Mouse (Mus musculus): ENCODE measurements around the gene Ifit2. TPM values are rescaled to one million over a fixed set of nuclear protein-coding genes. Genes with fewer than 3 reads are reported as not detected.

Ifit2 gene
- polyA plus RNA-seq (2012; rRNA removed) = 0.86 and 0.87 TPM in 2 replicates

DNA sequence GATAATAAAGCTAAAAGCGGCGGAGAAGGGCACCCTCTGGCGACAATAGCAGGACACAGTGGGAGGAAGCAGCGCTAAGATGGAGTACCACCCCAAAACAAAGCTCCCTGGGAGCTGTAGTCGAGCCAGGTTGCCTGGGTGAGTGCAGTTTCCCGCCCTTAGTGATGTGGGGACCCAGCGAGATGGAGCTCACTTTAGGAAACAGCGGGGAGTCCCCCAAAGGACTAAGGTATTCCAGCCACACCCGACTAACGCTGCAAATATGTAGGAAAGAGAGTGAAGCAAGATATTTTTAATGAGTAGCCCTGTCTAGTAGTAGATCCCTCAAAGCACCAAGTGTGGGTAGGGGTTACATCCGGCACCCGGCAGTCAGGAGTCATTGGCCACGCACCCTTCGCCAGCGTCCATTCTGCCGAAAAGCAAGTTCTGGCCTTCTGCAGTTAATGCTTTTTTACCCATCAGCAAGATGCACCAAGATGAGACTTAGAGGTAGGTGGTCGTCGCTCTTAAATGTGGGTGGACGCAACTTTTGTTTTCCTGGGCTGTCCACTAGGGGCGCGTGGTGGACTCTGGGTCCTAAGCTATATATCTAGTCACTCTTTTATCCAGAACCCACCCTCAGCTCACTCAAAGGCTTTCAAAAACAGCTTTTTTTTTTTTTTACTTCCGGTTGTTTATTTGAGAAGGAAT is at the start of gene Ifit2:
Gene Ifit2 (plus strand): TSS at position 161 of the 690 bp plus-strand sequence.

DNA sequence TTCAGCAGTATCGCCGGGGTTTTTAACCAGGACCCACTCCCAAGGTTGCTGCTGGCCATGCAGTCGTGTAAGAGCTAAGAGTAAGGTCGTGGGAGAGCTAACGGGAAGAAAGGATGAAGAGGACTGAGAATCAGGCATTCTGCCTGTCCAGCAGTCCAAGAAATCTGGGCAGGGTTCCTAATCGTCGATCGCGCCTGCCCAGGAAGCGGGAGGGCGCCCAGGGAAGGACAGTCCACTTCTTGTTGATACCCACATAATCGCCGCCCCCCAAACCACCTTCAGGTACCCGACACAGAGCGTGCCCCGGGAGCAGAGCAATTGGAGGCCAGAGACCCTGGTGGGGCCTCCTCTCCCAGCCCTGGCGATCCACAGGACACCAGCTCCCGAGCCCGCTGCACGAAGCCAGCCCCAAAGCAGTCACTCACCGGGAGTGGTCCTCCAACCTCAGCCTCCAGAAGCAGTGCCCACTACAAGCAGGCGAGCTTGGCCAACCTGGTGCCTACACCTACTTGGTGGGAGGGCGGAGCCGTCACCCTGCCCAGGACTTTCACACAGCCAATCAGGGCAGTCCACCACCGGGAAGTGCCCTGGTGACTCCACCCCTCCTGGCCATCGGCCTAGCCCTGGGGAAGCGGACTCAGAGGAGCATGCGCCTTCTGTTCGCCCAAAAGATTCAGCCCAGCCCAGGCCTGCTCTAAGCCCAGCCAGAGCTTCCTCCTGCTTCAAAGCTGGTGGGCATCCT is 23.4 kb upstream of the Ifit2 start, which contains the start of gene Lipa:
Gene Lipa (minus strand): TSS at position 534 of the 742 bp plus-strand sequence.

DNA sequence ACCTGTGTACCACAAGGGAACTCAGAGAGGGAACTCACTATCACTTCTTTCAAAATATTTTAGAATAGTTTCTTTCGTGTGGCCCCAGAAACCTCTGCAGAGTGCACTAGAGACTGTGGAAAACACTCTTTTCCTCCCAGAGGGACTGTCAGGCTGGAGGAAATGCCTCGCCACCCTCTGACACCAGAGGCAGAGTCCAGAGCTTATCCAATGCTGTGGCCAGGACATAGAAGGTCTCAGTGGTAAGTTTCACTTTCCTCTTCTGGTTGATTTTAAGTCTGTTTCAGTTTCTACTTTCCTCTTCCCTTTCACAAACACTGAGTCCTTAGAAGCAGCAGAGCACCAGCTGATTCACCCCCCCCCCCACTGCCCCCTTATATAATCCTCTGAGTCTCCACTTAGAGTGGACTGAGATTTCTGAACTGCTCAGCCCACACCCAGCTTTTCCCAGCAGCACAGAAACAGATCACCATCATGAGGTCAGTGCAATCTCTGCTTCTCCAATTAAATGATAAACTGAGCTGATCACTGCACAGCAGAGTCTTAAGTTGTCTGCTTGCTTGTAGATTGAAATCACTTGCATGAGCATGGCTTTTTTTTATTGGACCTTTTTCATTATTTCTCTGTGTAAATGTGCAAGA is 32.8 kb downstream of the Ifit2 start, which contains the start of gene Ifit3:
Gene Ifit3 (plus strand): TSS at position 406 of the 641 bp plus-strand sequence.

DNA sequence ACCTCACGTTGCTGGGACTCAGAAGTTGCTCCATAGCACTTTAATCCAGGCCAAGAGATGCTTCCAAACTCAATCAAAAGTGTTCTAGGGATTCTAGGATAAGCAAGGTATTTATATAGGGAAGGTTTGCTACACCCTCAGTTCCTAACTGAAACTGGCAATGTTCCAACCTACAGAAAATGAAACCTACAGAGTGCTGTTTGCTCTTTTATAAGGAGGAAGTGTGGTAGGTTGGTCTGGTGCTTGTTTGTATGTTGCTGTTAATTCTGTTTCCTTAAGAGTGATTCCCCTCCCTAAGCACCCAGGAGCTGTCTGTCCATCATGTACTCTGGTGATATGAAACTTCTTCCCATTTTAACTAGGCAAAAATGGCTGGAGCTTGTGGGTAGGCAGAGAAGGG is 51.4 kb downstream of the Ifit2 start, which contains the start of gene Ifit1bl1:
Gene Ifit1bl1 (minus strand): TSS at position 69 of the 400 bp plus-strand sequence.

DNA sequence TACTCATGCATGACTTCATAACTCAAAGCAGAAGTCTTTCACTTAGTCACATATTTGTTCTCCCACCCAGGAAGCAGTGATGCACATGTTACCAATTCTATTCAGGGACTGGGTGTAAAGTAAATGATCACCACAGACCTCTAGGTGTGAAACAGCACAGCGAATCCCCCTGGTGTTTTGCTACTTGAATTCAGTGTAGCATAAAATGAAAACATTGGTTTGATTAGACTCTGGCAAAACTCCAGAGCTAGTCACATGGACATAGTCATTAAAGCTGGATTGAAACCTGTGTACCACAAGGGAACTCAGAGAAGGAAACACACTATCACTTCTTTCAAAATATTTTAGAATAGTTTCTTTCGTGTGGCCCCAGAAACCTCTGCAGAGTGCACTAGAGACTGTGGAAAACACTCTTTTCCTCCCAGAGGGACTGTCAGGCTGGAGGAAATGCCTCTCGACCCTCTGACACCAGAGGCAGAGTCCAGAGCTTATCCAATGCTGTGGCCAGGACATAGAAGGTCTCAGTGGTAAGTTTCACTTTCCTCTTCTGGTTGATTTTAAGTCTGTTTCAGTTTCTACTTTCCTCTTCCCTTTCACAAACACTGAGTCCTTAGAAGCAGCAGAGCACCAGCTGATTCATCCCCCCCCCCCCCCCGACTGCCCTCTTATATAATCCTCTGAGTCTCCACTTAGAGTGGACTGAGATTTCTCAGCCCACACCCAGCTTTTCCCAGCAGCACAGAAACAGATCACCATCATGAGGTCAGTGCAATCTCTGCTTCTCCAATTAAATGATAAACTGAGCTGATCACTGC is 57.0 kb downstream of the Ifit2 start, which contains the start of gene Ifit3b:
Gene Ifit3b (plus strand): TSS at position 734 of the 815 bp plus-strand sequence.

Other genes with a start within 250 kb of the Ifit2 start
- 9.0 and 10.7 TPM in 2 replicates for gene Ch25h, start 75.5 kb upstream of the Ifit2 start, polyA plus RNA-seq (2012; rRNA removed)
- 11.3 and 16.3 TPM in 2 replicates for gene Lipa, start 23.2 kb upstream of the Ifit2 start, polyA plus RNA-seq (2012; rRNA removed)
- gene Ifit3, start 32.8 kb downstream of the Ifit2 start, polyA plus RNA-seq (2012; rRNA removed) = 0.41 and 0.59 TPM in 2 replicates
- gene Ifit1bl1, start 51.3 kb downstream of the Ifit2 start, polyA plus RNA-seq (2012; rRNA removed) = 12.0 and 18.9 TPM in 2 replicates
- 0.14 and 0.25 TPM in 2 replicates for gene Ifit3b, start 57.3 kb downstream of the Ifit2 start, polyA plus RNA-seq (2012; rRNA removed)
- gene Ifit1bl2, start 90.0 kb downstream of the Ifit2 start, polyA plus RNA-seq (2012; rRNA removed) = 0.57 and 1.0 TPM in 2 replicates
- gene Ifit1, start 90.2 kb downstream of the Ifit2 start, polyA plus RNA-seq (2012; rRNA removed) = 1.8 and 2.1 TPM in 2 replicates
- gene Slc16a12, start 196.6 kb downstream of the Ifit2 start, polyA plus RNA-seq (2012; rRNA removed) = 2.0 and 3.0 TPM in 2 replicates